Mouse (Mus musculus): ENCODE data around the gene Gm20388.

Gene Gm20388

GRCm38 (mm10) chr8:124265798-124266197 is 4355.2 kb downstream of the Gm20388 start:
- no peak for DNase-seq (ENCODE audit: extremely low spot score)

- DNase-seq (ENCODE audit: extremely low spot score), result no peak
Observed at GRCm38 (mm10) chr8:124267206-124267605, 4356.6 kb downstream of the Gm20388 start.

DNA sequence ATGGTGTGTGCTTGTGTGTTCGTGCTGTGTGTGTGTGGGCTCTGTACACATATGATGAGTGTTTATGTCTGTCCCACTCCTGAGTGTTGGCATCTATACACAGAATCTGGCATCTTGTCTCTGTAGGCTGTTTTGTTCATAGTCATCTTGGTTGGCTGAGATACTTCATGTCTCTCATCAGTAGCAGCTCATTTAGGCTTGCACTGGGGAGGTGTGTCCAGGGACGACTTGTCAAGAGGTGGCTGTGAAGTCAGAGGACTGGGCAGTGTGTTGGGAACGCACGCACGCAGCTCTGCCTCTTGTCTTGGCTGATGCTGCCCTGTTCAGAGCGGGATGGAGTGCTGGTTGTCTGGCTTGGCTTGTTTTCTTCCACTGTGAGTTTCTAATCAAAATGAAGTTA is 4359.9 kb downstream of the Gm20388 start:
- no peak for DNase-seq (ENCODE audit: extremely low spot score)

- DNase-seq (ENCODE audit: extremely low spot score), result no peak
Observed at GRCm38 (mm10) chr8:124270904-124271303, 4360.3 kb downstream of the Gm20388 start.

DNA sequence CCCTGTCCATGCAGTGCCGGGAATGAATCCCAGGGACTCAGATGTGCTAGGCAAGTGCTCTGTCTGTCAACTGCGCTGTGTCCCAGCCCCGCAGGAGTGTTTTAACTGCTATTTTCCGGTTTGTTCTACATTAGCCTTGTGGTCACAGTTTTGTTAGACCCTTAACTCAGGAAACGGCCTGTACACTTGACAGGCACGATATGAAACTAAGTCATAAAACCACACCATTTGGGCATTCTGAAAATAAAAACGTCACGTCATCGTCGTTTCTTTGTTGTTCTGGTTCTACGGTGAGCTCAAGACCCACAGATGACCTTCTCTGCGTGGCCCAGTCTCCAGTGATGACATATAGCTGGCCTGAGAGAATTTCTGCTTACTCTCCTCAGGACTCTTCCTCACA is 4360.9 kb downstream of the Gm20388 start:
- no peak for DNase-seq (ENCODE audit: extremely low spot score)

DNA sequence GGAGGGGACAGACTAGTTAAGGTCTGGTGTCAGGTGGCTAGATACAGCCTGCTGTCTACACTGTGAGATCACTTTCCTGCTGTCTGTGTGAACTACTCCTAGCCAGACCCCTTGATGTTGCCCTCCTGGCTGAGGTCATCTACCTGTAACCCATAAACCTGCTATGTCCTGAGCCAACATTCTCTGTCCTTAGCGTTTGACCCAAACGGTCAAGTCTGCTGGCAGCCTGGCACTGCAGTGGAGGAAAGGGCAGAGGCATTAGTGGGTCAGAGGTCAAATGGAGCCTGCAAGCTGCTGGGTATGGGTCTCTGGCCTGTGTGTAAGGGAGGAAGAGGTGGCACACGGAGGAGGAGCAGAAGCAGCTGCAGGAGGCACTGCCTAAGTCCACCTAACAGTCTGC is 4362.2 kb downstream of the Gm20388 start:
- no peak for DNase-seq (ENCODE audit: extremely low spot score)

- DNase-seq (ENCODE audit: extremely low spot score), result no peak
Observed at GRCm38 (mm10) chr8:124273606-124274218, 4363.1 kb downstream of the Gm20388 start.

DNA sequence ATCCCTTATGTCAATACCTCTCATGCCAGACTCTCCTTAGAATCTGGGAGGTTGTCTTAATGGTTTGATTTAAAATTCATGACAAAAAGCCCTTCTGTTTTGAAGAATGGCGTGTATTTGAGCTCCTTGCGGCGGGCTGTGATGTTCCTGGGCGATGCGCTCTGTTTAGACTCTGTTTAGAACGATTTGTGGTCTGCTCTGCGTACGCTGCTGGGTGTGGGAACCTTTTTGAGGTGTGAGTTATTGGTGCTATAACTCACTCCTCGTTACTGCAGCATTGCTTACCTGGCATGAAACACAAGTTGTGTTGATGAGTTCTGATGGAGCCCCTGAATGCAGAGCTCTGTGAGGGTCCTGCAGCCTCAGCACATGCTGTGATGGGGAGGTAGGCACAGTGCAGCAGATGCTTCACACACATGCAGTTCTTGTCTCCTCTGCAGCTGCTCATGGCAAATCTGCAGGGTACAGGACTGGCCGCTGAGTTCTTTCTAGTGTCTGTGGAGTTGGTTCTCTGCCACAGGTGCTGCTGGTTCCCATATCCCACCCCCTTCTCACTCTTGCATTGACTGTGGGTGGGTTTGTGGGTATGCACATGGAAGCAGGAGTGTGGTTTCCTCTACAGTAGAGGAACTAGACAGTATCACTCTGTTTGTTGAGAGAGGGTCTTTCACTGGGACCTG is 4363.9 kb downstream of the Gm20388 start:
- no peak for DNase-seq (ENCODE audit: extremely low spot score)

DNA sequence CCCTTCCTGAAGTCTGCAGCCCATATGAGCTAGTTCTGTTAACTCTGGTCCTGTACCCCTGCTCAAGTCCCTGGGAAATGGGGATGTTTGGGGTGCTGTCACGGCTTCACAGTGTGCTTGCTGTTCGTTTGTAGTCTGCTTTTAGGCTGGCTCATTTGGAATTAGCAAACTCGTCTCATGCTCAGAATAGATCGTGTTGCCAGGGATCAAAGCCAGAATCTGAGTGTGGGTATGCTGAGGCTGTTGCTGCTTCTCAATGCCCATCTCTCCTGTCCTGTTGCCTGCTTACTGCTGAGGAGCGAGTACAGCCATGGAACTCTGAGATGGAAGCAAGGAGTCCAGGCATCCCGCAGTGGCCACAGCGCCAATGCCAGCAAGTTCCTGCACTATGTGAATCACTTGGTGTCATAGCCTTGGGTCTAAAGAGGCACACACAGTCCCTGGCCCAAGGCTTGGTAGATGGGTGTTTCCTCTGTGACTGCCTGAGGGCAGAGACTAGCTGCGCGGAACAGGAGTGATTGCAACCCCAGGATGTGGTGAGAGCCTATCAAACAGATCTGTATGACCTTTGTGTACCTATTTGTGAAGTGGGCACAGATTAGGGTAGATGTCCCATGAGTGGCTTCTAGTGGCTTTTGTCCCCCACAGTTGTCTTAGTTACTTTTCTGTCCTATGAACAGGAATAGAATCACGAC is 4364.9 kb downstream of the Gm20388 start:
- no peak for DNase-seq (ENCODE audit: extremely low spot score)

GRCm38 (mm10) chr8:124277951-124278910 is 4367.6 kb downstream of the Gm20388 start:
- no peak for DNase-seq (ENCODE audit: extremely low spot score)

DNA sequence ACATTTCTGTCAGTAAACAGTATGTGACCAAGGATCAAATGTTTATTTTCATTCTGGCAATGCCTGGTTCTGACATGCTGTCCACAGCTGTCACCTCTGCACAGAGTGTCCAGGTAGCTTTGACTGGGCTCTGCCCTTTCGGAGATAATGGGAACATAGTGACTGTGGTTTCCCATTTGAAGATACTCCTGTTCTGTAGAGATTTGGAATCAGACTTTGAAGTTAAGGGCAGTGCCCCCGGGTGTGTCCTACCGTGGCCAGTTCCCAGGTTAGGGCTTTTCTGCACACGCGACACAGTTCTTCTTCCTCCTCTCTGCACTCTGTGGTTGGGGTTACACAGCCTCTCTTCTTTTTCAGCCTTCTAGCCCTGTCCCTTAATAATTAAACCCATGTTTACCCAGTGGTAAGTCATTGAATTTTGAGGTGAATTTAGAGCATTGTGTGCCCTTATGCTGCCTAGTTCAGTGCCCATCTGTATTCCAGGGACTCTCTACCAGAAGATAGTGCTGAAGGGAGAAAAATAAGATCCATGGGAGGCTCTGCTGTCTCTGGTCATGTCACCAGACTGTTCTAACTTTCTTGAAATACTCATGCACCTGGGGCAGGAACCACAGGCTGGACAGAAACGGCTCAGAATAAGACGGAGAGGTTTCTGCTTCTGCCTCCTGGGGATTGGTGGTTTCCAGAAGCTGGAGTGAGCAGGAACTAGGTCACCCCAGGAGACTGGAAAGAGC is 4368.5 kb downstream of the Gm20388 start:
- DNase-seq (ENCODE audit: extremely low spot score), result no peak

DNA sequence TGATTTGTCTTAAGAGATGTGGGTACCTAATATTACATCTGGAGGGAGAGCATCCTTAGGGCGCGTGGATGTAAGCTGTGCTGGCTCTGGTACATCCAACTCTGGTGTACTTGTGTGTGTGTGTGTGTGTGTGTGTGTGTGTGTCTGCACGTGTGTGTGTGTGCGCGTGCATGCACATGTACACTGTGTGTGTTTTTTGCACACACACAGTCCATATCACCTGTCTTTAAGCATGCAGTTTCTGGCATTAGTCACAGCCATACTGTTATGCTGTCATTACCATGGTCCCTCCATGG is 4369.0 kb downstream of the Gm20388 start:
- DNase-seq (ENCODE audit: extremely low spot score), result no peak

DNA sequence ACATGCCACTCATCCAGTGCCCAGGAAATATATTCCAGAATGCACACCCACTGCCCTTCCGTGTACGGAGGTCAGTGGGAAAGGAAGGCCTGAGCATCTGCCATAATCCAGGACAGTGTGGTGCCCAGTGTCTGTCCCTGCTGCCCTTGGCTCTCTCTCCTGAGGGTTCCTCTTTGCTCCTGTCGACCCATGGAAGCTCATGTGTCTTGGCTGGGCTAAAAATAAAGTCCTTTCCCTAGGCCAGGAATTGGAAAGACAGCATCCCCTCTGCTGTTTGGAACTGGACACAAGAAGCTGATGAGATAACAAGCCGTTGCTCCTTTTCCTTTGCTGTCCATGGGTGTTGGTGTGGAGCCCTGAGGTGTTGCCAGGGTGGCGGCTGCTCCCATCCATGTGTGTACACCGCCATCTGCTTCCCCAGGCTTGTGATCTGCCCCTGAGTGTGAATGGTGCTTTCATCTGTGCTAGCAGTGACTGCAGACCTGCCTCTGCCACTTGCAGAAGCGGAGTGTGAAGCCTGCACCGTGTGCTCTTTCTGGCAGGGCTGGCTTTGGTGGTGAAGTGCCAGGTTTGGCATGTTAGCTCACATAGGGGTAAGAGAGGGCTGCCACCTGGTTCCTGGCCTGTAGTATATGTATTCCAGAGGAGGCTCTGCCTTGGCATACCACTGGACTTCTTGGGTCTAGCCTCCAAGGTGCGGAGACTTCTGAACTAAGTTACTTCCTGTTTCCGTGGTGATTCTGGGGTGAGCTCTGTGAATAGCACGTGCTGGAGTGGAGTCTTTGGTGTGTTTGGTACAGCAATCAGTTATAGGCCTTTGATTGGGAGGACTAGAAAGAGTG is 4371.3 kb downstream of the Gm20388 start:
- DNase-seq (ENCODE audit: extremely low spot score), result no peak

DNA sequence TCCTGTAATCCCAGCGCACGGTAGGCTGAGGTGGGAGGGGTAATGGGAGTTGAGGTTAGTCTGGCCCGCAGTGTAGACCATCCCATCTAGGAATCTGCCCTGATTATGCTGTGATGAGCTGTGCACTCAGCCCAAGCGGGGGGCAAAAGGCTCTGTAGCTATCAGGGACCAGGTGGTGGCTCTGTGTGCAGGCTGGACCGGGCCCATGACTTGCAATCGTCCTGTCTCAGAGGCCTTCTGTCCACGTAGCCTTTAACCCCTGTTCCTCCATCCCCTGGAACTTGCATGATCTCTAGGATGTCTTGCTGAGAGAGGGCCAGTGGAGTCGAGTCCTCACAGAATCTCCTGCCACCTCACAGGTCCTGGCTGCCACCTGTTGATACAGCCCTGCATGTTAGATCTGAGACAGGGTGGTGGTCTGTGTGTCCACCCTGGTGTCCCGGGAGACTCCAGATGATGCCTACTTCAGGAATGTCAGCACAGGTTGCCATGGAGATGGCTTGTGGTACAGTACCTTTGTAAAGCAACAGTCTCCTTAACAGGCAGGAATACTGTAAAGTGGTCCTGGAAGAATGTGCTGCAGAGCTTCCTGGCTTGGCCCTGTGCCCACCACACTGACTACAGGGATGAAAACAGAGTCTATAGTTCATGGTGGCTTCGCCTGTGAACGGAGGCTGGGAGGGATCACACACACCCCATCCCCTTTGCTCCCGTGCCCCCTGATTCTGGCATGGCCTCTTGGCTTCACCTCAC is 4372.4 kb downstream of the Gm20388 start:
- DNase-seq (ENCODE audit: extremely low spot score), result no peak

DNA sequence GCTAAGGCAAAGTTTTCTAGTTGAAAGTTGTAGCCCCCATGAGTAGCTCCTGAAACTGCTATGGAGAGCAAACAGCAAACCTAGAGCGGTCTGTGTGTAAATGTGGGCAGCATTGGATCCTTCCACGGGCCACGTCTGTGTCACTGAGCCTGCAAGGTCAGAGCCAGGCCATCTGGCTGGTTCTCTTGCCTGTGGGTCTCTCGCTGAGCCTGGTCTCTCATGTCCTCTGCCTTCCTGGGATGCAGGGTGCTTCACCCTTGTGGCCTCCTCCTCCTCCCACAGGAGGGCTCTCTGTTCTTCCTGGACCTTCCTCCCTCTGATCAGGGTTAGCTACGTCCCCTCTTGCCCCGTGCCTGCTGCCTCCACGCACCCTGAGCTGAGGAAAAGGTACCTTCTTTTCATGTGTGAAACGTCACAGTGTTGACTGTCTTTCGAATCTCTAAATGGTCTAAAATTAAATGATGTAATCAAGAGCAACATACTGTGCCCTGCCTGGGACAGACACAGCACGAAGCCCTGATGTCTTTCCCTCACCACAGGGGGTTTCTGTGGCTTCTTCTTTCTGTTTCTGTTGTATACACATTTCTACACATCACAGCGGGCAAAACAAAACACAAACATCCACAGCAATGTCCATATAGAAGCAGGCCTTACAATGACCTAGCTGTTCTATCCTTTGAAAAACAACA is 4373.1 kb downstream of the Gm20388 start:
- no peak for DNase-seq (ENCODE audit: extremely low spot score)

GRCm38 (mm10) chr8:124284333-124284711 is 4373.7 kb downstream of the Gm20388 start:
- peak; percentile 65 for DNase-seq (ENCODE audit: extremely low spot score)

- DNase-seq (ENCODE audit: extremely low spot score), result no peak
Observed at GRCm38 (mm10) chr8:124284984-124285576, 4374.4 kb downstream of the Gm20388 start.

DNA sequence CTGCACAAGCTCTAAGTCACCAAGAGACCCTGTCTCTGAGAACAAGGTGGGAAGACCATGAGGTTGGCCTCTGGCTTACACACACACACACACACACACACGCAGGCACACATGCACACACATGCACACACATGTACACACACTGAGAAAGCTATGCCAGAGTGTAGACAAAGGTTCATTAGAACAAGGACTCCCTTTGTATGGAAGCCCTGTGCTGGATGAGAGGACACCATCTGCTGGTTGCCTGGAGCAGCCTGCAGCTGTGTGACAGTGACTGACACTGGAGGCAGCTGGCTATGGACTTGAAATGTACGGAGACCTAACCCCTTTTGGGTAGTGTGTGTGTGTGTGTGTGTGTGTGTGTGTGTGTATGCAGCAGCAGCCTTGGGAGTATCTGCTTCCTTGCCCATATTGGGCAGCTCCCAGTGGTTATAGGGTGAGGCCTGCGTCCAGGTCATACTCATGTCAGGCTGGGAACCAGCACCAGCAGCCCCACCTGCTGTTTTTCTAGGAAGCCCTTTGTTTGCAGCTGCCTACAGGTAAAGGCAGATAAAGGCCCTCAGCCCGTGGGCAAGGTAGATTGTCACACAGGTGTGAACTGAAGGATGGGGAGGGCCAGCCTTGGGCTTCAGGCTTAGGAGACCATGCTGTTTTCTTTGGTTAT is 4376.0 kb downstream of the Gm20388 start:
- peak; percentile 35 for DNase-seq (ENCODE audit: extremely low spot score)

All from embryo, embryonic 9.5 days (tissue).